Mouse (Mus musculus) limb, embryonic 10.5 days (tissue): Measurements from ENCODE around the gene Hs3st3b1. TPM values are rescaled to one million over a fixed set of nuclear protein-coding genes. Genes with fewer than 3 reads are reported as not detected.

Source experiments
- DNase-seq: peaks from one replicate; pipeline ENCODE4 v3.0.0-alpha.2; 2017; ENCODE audit warnings: low spot score
- H3K27ac ChIP-seq: fragments of 300-500 bp; sonication (generic); 2 replicates; pipeline ENCODE4 v1.5.1; 2016; ENCODE audit warnings: mild to moderate bottlenecking
- H3K27me3 ChIP-seq: fragments of 300-500 bp; sonication (generic); 2 replicates; pipeline ENCODE4 v1.6.1; 2016; ENCODE audit warnings: low read depth, mild to moderate bottlenecking; ENCODE audit not compliant: poor library complexity, severe bottlenecking
- H3K36me3 ChIP-seq: fragments of 300-500 bp; sonication (generic); 2 replicates; pipeline ENCODE4 v1.6.1; 2016; ENCODE audit warnings: mild to moderate bottlenecking, moderate library complexity
- H3K4me1 ChIP-seq: fragments of 300-500 bp; sonication (generic); 2 replicates; pipeline ENCODE4 v1.6.1; 2016
- H3K4me3 ChIP-seq: fragments of 300-500 bp; sonication (generic); 2 replicates; pipeline ENCODE4 v1.5.1; 2016; ENCODE audit warnings: mild to moderate bottlenecking, moderate library complexity
- H3K9me3 ChIP-seq: fragments of 300-500 bp; sonication (generic); replicated peaks from 2 replicates; pipeline ENCODE4 v1.6.1; 2016; ENCODE audit warnings: mild to moderate bottlenecking
- WGBS: fragments of 180-500 bp; shearing (Covaris S2); methylation state at CpG from one replicate; pipeline ENCODE4 v1.1.7; 2016; 5-methylcytosine and 5-hydroxymethylcytosine counted together
- polyA plus RNA-seq: library from polyadenylated mRNA; unstranded; fragments of >200 nt; fragmentation: Nextera tagmentation; extraction: Ambion mirVana; gene quantifications from 2 replicates; pipeline ENCODE4 v1.2.1, GENCODE M21; 2016

The Hs3st3b1 gene
- polyA plus RNA-seq, 1 experiment from 2014 or later, result 22.1 TPM

GRCm38 (mm10) chr11:63897856-63898508 lies 24.1 kb downstream of the Hs3st3b1 start:
- H3K36me3 ChIP-seq, result peaks cover 34% of the 10 kb centered on the region
- peak overlapping the region; percentile 65 for H3K27ac ChIP-seq
- peaks cover 33% of the 10 kb centered on the region for H3K4me1 ChIP-seq
- 50% methylated on average over 13 of the region's 13 CpGs for WGBS
- no peaks in the 10 kb centered on the region for H3K27me3 ChIP-seq
- H3K4me3 ChIP-seq, result no peak overlapping the region
- no peaks in the 10 kb centered on the region for H3K9me3 ChIP-seq
- no peak for DNase-seq

DNA sequence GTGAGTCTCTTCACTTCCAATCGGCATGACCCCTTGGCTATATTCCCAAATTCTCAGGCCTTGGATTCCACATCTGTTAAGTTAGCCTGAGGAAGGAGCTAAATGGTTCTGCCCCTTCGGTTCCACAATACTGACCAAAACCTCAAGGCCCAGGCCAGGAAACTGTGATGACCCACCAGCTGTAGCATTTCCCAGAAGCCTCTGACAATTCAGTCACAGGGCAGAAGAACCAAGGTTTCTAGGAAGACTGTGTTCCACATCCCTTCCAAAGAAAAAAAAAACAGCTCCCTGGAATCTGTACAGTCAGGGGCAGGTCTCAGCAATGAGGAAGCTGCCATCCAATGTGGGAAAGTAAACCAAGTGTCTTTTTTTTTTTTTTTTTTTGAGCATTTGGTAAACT lies 25.1 kb downstream of the Hs3st3b1 start:
- no peak for DNase-seq
- peaks cover 29% of the 10 kb centered on the region for H3K36me3 ChIP-seq
- H3K9me3 ChIP-seq, result no peaks in the 10 kb centered on the region
- H3K27ac ChIP-seq, result no peak overlapping the region
- H3K4me3 ChIP-seq, result no peak overlapping the region
- no peaks in the 10 kb centered on the region for H3K27me3 ChIP-seq
- 91% methylated on average over 2 of the region's 2 CpGs for WGBS
- peaks cover 33% of the 10 kb centered on the region for H3K4me1 ChIP-seq

DNA sequence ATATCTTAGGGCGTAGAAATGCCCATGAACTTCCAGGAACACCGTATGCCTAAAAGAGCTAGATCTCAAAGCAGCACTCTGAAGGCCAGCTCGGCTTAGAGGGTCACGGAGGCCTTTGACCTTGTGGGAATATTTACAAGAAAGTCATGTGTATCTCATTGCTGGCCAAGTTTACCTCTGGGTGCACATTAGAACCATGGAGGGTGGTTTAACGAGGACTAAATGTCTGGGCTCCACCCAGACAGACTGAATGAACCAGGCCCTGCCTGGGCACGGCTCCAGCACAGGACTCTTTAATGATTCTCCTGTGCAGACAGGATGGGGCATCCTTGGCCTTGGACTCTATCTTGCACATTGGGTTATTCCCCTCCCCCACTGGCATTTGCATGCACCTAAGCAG lies 27.9 kb downstream of the Hs3st3b1 start:
- 73% methylated on average over 6 of the region's 6 CpGs for WGBS
- Histone ChIP-seq H3K27me3 (no peaks in the 10 kb centered on the region), H3K27ac (no peak overlapping the region), H3K4me3 (no peak overlapping the region), H3K9me3 (no peaks in the 10 kb centered on the region), H3K36me3 (peaks cover 31% of the 10 kb centered on the region), H3K4me1 (peaks cover 37% of the 10 kb centered on the region)
- no peak for DNase-seq

- Histone ChIP-seq H3K36me3 (peaks cover 36% of the 10 kb centered on the region), H3K27me3 (no peaks in the 10 kb centered on the region), H3K27ac (no peak overlapping the region), H3K4me3 (no peak overlapping the region), H3K9me3 (no peaks in the 10 kb centered on the region), H3K4me1 (peaks cover 31% of the 10 kb centered on the region)
- WGBS, result 88% methylated on average over 6 of the region's 6 CpGs
- no peak for DNase-seq
These were observed 28.5 kb downstream of the Hs3st3b1 start for GRCm38 (mm10) chr11:63893557-63893956.

DNA sequence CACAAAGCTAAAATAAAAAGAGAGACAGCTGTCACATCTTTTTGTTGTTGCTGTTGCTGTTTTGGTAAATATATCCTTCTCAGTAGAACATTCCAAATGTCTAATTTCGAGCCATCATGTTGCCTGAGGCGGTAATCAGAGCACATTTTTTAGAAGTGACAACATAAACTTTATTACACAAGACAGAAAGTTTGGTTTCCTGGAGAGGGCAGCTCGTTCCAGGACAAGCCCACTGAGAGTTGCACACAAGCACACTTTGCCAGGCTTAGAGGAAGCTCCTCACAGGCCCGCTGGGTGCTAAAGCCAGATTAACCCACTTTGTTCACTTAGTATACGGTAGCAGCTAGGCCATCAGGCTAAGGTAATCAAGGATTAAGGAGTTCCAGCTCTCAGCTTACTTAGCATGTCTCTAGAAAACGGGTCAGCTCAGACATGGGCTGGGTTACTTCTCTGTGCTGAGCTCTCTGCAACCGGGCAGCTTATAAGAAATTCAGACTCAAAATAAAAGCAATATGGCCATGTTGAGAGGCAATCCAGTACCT lies 30.5 kb downstream of the Hs3st3b1 start:
- Histone ChIP-seq H3K27me3 (no peaks in the 10 kb centered on the region), H3K27ac (no peak overlapping the region)
- no peak for DNase-seq

GRCm38 (mm10) chr11:63883385-63883784 lies 38.7 kb downstream of the Hs3st3b1 start:
- Histone ChIP-seq H3K27ac (no peak overlapping the region), H3K27me3 (0 out of 2 replicates have a peak, but pooled peaks cover 5% of the 10 kb centered on the region), H3K36me3 (peaks cover 21% of the 10 kb centered on the region), H3K4me1 (peaks cover 7% of the 10 kb centered on the region), H3K4me3 (no peak overlapping the region), H3K9me3 (no peaks in the 10 kb centered on the region)
- WGBS, result 90% methylated on average over 3 of the region's 3 CpGs
- DNase-seq, result no peak

More for the DNA sequence above, 30.5 kb downstream of the Hs3st3b1 start:
- Histone ChIP-seq H3K36me3 (peaks cover 39% of the 10 kb centered on the region), H3K9me3 (no peaks in the 10 kb centered on the region), H3K4me1 (peaks cover 29% of the 10 kb centered on the region), H3K4me3 (no peak overlapping the region)
- 72% methylated on average over 7 of the region's 7 CpGs for WGBS

DNA sequence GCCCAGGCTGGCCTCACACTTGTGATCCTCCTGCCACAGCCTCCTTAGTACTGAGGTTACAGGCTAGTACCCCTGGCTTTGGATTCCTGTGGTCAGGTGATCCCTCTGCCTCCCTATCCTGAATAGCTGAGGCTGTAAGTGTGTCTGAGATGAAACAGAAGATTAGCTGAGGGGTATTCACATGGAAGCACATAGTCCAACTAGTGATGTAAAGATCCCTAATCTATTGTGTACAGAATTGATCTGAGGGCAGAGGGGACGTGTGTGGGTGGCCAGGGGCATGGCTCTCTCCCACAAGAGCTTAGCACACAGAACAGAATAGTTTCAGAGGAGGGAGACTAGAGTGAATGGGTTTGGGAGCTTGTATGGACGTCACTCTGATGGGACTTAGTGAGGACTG lies 41.8 kb downstream of the Hs3st3b1 start:
- no peak overlapping the region for H3K4me3 ChIP-seq
- H3K4me1 ChIP-seq, result no peaks in the 10 kb centered on the region
- peaks cover 4% of the 10 kb centered on the region; the same call in 1 of the 2 replicates for H3K36me3 ChIP-seq
- no peak overlapping the region for H3K27ac ChIP-seq
- 0 out of 2 replicates have a peak, but pooled peaks cover 5% of the 10 kb centered on the region for H3K27me3 ChIP-seq
- DNase-seq, result no peak
- no peaks in the 10 kb centered on the region for H3K9me3 ChIP-seq
- 60% methylated on average over 2 of the region's 2 CpGs for WGBS

- no peak for DNase-seq
- WGBS, result 66% methylated on average over 10 of the region's 10 CpGs
- H3K27ac ChIP-seq, result no peak overlapping the region
- no peaks in the 10 kb centered on the region for H3K9me3 ChIP-seq
- H3K36me3 ChIP-seq, result no peaks in the 10 kb centered on the region
- 0 out of 2 replicates have a peak, but pooled peaks cover 5% of the 10 kb centered on the region for H3K27me3 ChIP-seq
- no peaks in the 10 kb centered on the region for H3K4me1 ChIP-seq
- H3K4me3 ChIP-seq, result no peak overlapping the region
These were observed 42.8 kb downstream of the Hs3st3b1 start for GRCm38 (mm10) chr11:63879261-63879660.

- Histone ChIP-seq H3K27me3 (0 out of 2 replicates have a peak, but pooled peaks cover 5% of the 10 kb centered on the region), H3K27ac (no peak overlapping the region), H3K4me3 (no peak overlapping the region), H3K36me3 (no peaks in the 10 kb centered on the region), H3K4me1 (no peaks in the 10 kb centered on the region), H3K9me3 (no peaks in the 10 kb centered on the region)
- no peak for DNase-seq
- 94% methylated on average over 4 of the region's 4 CpGs for WGBS
These were observed 43.5 kb downstream of the Hs3st3b1 start for GRCm38 (mm10) chr11:63878616-63879015.

DNA sequence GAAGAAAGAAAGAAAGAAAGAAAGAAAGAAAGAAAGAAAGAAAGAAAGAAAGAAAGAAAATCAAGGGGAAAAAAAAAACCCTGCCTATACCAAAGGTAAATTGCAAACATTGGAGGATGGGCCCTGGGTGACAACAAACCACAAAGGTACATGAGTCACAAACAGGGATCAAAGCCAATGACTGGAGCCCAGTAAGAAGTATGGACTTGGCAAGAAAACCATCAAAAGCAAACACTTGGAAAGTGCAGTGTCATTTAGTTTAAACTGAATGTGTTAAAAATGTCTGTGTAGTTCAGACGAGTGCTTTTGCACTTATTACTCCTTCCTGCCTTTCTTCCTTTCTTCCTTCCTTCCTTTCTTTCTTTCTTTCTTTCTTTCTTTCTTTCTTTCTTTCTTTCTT lies 59.3 kb downstream of the Hs3st3b1 start:
- DNase-seq, result no peak
- Histone ChIP-seq H3K36me3 (no peaks in the 10 kb centered on the region), H3K27me3 (no peaks in the 10 kb centered on the region), H3K27ac (no peak overlapping the region), H3K4me1 (peaks cover 17% of the 10 kb centered on the region), H3K9me3 (no peaks in the 10 kb centered on the region), H3K4me3 (no peak overlapping the region)
- 54% methylated on average over 1 of the region's 1 CpGs for WGBS

GRCm38 (mm10) chr11:63861982-63862381 lies 60.1 kb downstream of the Hs3st3b1 start:
- no peak for DNase-seq
- Histone ChIP-seq H3K27me3 (no peaks in the 10 kb centered on the region), H3K4me3 (no peak overlapping the region), H3K27ac (no peak overlapping the region), H3K9me3 (no peaks in the 10 kb centered on the region), H3K4me1 (peaks cover 17% of the 10 kb centered on the region), H3K36me3 (no peaks in the 10 kb centered on the region)
- 5% methylated on average over 1 of the region's 1 CpGs for WGBS

- DNase-seq, result no peak
- Histone ChIP-seq H3K36me3 (no peaks in the 10 kb centered on the region), H3K27ac (no peak overlapping the region), H3K4me1 (peaks cover 14% of the 10 kb centered on the region; the same call in 1 of the 2 replicates), H3K4me3 (no peak overlapping the region), H3K27me3 (no peaks in the 10 kb centered on the region), H3K9me3 (no peaks in the 10 kb centered on the region)
- WGBS, result 84% methylated on average over 6 of the region's 6 CpGs
These were observed 70.9 kb downstream of the Hs3st3b1 start for GRCm38 (mm10) chr11:63851041-63851730.

DNA sequence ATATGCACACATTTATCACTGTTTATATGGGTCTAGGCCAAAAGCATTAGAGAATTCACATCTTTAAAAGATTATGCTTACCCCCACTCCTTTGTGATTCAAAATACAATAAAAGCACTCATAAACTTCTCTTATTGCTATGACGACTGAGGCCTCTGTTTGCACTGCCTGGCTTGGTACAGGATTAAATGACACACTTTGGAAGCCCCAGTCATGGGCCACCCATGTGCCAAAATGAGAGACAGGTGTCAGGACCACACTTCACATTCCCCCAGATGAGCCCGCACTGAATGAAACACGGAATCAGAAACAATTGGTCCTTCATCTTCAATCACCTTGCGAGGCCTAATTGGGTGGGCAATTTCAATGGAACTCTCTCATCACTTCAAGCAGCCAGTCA lies 71.8 kb downstream of the Hs3st3b1 start:
- Histone ChIP-seq H3K9me3 (no peaks in the 10 kb centered on the region), H3K36me3 (no peaks in the 10 kb centered on the region), H3K4me1 (peaks cover 14% of the 10 kb centered on the region; the same call in 1 of the 2 replicates), H3K27ac (no peak overlapping the region), H3K4me3 (no peak overlapping the region), H3K27me3 (no peaks in the 10 kb centered on the region)
- no peak for DNase-seq
- WGBS, result 78% methylated on average over 4 of the region's 4 CpGs
